Mouse (Mus musculus): ENCODE results near the gene Rbm10. TPM values are rescaled to one million over a fixed set of nuclear protein-coding genes. Genes with fewer than 3 reads are reported as not detected.

Gene Rbm10
- 10 to 100 TPM in 21 of 26 experiments, 1 to 10 TPM in 5; 4.6 to 36.6 (median 19.9) TPM for total RNA-seq (2018; cell fraction: chromatin; rRNA removed)
- total RNA-seq (2018; cell fraction: cytosol; rRNA removed) = 10 to 100 TPM in 25 of 26 experiments, 1 to 10 TPM in 1; 8.2 to 17.6 (median 15.6) TPM
- total RNA-seq (2018; cell fraction: nucleus; rRNA removed) = 10 to 100 TPM in 18 of 26 experiments, 1 to 10 TPM in 8; 6.0 to 28.9 (median 15.1) TPM
- polyA plus RNA-seq (2018) = 15.1 to 22.1 TPM (median 20.8 TPM) in 3 replicates

DNA sequence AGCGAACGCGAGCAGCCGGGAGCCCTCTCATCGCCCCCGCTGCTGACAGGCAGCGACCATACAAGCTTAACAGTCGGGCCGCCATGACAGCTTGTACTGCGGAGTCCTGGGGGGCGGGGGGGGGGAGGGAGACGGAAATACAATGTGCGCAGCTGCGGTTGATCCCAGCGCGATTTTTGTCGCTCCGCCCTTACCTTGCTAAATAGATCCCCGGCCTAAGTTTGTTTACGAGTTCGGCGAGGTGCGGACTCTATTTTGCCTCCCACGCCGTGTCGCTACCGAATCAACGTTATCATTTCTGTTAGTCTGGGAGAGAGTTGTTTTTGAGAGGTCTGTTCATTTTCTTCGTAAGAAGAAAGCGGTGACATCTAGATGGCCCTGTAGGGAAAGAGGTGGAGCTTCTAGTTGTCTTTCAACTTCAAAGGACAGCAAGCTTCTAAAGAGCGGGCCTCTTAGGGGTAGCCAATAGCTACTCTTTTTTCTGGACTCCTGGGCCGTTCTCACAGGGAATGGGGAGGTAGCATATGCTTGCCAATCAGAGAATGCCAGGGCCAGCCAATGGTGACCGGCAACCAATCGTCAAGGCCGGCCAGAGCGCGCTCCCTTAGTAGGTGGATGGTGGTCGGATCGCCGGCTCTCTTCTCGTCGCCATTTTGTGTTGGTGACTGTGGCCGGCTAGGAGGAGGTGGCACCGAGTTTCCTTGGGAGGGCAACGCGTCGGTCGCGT lies at the start of gene Rbm10, which contains the start of gene Ndufb11:
TSS of gene Rbm10 (plus strand) at position 328 of the 727 bp plus-strand sequence.
TSS of gene Ndufb11 (minus strand) at position 444 of the 727 bp plus-strand sequence.
- H3K79me2 ChIP-seq (ENCODE audit: inconsistent target) = peaks cover 59% of the 10 kb centered on the region
- no peaks in the 10 kb centered on the region for H3K36me3 ChIP-seq (ENCODE audit: inconsistent target)
- 24% methylated on average over 32 of the region's 49 CpGs for WGBS (ENCODE audit: missing documents)
- peak within 1 kb of the TSS; percentile 68 for H3K27ac ChIP-seq
- H3K4me3 ChIP-seq (ENCODE audit: inconsistent target) = peak within 1 kb of the TSS; percentile 66

DNA sequence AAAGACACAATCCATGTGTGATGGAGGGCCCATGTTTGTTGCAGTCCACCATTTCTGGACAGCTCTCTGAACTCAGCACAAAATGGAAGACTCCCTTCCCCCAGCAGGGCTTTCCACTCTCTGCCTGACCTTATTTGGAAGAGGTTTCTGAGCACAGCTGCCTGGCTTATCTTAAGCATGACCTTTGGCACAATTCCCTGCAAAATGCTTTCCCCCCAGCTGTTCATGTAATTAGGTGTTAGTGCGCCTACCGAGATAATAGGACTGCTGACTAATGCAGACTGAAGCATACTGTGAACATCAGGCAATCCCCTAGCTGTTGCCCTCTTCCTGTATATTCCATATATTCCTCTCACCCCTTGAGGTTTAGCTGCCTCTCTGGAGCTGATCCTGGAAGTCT lies 46.3 kb upstream of the Rbm10 start:
- Histone ChIP-seq H3K4me3 (ENCODE audit: inconsistent target) (no peak overlapping the region), H3K27ac (no peak overlapping the region), H3K36me3 (ENCODE audit: inconsistent target) (no peaks in the 10 kb centered on the region), H3K79me2 (ENCODE audit: inconsistent target) (no peaks in the 10 kb centered on the region)
- WGBS (ENCODE audit: missing documents) = 100% methylated on average over 2 of the region's 2 CpGs

DNA sequence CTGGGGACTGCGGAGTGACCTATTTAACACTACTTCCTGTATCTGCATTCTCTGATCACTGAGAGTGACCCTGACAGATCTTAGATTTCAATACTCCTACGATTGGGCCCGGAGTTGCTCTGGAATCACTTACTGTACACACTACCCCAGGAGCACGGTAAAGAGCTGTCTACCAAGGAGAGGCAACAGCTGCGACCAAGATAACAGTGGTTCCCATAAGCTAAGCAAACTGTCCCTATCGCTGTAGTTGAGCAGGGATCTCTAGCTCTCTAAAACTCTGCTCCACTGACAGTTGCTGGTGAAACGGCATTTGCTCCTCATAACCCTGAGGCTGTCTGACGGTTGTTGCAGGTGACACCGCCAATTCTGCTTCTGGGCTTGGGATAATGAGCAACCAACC lies 44.6 kb upstream of the Rbm10 start:
- H3K27ac ChIP-seq = no peak overlapping the region
- H3K36me3 ChIP-seq (ENCODE audit: inconsistent target) = no peaks in the 10 kb centered on the region
- H3K79me2 ChIP-seq (ENCODE audit: inconsistent target) = no peaks in the 10 kb centered on the region
- 91% methylated on average over 9 of the region's 9 CpGs for WGBS (ENCODE audit: missing documents)
- no peak overlapping the region for H3K4me3 ChIP-seq (ENCODE audit: inconsistent target)

DNA sequence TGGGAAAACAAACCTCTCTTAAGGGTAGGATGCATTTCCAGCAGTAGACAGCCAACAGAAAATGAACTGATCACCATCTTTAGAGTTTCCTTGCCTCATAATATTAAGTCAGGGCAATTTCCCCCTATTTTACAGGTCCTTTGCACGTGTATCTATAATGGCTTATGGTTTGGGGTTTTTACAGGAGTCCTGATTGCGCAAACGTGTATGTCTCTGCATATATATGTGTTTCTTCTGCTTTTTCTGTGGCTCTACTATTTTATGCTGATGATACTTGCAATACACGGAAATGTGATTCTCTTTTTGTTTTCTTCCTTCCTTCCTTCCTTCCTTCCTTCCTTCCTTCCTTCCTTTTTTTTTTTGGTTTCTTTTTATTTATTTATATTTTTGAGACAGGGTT lies 43.4 kb upstream of the Rbm10 start:
- H3K79me2 ChIP-seq (ENCODE audit: inconsistent target) = no peaks in the 10 kb centered on the region
- no peak overlapping the region for H3K27ac ChIP-seq
- 45% methylated on average over 2 of the region's 4 CpGs for WGBS (ENCODE audit: missing documents)
- H3K4me3 ChIP-seq (ENCODE audit: inconsistent target) = no peak overlapping the region
- no peaks in the 10 kb centered on the region for H3K36me3 ChIP-seq (ENCODE audit: inconsistent target)

DNA sequence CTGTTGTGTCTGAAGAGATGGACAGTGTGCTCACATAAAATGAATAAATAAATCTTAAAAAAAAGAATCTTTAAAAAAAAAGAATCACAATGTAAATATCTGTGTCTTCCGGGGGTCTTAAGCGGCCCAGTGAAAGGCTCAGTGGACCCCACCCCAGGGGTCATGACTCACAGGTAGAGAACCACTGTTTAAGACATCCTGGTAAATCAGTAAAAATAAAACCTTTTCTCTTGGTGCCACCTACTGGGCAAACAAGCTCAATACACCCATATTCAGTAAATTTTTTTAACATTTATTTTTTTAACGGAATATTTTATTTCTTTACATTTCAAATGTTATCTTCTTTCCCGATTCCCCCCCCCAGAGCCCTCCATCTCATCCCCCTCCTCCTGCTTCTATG lies 29.3 kb upstream of the Rbm10 start:
- Histone ChIP-seq H3K79me2 (ENCODE audit: inconsistent target) (no peaks in the 10 kb centered on the region), H3K4me3 (ENCODE audit: inconsistent target) (no peak overlapping the region), H3K36me3 (ENCODE audit: inconsistent target) (no peaks in the 10 kb centered on the region), H3K27ac (no peak overlapping the region)
- WGBS (ENCODE audit: missing documents) = 24% methylated on average over 2 of the region's 4 CpGs

DNA sequence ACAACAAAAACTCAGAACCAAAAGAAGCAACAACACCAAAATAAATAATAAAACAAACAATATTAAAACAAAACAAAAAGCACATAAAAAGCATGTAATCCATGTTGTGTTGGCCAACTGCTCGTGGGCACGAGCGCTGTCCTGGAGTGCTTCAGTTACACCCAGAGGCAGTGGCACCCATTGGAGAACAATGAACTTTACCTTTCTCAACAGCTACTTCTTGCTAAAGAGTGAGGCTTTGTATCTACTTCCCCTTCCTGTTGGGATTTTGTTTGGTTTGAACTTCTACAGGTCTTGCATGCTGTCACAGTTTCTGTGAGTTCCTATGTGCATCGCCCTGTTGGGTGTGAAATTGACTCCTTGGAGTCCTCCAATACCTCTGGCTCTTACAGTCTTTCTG lies 8.8 kb upstream of the Rbm10 start:
- no peaks in the 10 kb centered on the region for H3K36me3 ChIP-seq (ENCODE audit: inconsistent target)
- H3K4me3 ChIP-seq (ENCODE audit: inconsistent target) = no peak overlapping the region

DNA sequence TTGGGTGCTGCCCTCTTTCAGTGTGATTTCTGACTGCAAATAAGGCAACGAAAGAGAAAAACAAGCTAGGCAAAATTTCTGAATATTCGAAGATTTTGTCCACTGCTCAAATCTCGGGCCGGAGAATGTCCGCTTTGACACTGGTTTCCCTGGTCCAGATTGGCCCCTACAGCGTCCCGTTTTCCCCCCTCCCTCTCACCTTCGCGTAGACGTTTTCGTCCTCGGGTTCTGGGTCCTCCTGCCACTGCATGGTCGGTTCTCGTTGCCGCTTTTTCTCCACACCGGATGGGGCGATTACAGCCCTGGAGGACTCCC lies 485 bp upstream of the Rbm10 start:
- H3K36me3 ChIP-seq (ENCODE audit: inconsistent target) = no peaks in the 10 kb centered on the region
- peak overlapping the region; percentile 66 for H3K4me3 ChIP-seq (ENCODE audit: inconsistent target)
- H3K27ac ChIP-seq = peak overlapping the region; percentile 68
- peaks cover 55% of the 10 kb centered on the region for H3K79me2 ChIP-seq (ENCODE audit: inconsistent target)
- WGBS (ENCODE audit: missing documents) = 16% methylated on average over 12 of the region's 17 CpGs

More for the DNA sequence above, 8.8 kb upstream of the Rbm10 start:
- H3K27ac ChIP-seq = no peak overlapping the region
- no peaks in the 10 kb centered on the region for H3K79me2 ChIP-seq (ENCODE audit: inconsistent target)
- WGBS (ENCODE audit: missing documents) = 74% methylated on average over 4 of the region's 4 CpGs

DNA sequence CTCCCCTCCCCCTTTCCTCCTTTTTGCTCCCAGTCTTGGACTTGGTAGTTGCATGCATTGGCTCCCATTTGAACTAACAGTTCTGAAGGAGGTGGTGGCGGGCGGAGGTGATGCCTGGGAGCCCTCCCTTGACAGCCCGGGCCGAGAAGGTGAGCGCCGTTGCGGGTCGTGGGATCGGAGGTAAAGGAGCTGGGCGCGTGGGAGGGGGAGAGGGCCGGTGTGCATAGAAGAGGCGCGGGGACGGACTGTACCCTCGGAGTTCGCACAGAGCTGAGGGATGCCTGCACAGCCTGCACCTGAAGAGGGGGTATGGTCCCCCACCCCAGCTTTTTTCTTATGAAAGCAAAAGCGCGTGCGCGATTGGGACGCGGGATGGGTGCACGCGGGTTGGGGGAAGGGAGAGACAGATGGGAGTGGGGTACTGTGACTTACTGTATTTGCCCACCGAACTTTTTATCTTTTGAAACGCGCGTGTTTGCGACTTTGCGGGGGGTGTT lies 648 bp downstream of the Rbm10 start:
- Histone ChIP-seq H3K4me3 (ENCODE audit: inconsistent target) (peak overlapping the region; percentile 66), H3K79me2 (ENCODE audit: inconsistent target) (peaks cover 65% of the 10 kb centered on the region), H3K27ac (peak overlapping the region; percentile 68), H3K36me3 (ENCODE audit: inconsistent target) (no peaks in the 10 kb centered on the region)
- 25% methylated on average over 29 of the region's 31 CpGs for WGBS (ENCODE audit: missing documents)

DNA sequence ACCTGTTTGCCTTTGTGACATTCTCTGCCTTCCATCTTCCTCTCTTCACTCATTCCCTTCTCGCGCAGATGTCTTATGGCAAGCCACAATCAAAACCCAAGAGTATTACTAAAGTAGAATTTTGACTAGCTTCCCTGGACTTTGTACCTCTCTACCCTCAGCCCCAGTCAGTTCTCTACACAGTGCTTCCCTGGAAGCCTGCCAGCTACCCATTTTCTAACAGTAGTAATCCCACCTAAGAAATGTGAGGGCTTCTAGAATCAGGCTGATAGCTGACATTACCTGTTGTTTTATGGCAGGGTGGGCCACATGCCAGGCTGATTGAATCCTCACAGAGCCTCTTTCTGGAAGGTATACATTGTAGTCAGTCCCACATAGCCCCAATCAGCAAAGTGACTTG lies 20.8 kb downstream of the Rbm10 start:
- Histone ChIP-seq H3K4me3 (ENCODE audit: inconsistent target) (no peak overlapping the region), H3K27ac (no peak overlapping the region), H3K36me3 (ENCODE audit: inconsistent target) (no peaks in the 10 kb centered on the region), H3K79me2 (ENCODE audit: inconsistent target) (no peaks in the 10 kb centered on the region)
- 95% methylated on average over 2 of the region's 2 CpGs for WGBS (ENCODE audit: missing documents)

DNA sequence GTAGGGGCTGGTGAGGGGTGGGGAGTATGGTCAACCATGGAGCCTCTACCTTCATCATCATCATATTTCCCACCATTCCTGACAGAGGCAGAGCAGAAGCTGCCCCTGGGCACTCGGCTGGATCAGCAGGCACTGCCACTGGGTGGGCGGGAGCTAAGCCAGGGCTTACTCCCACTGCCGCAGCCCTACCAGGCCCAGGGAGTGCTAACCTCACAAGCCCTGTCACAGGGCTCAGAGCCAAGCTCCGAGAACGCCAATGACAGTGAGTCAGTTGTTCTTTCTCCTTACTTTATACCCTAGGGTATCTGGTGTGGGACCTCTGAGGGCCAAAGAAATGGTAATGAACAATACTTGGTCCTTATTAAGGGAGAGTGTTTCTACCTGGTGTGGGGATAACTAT lies 27.5 kb downstream of the Rbm10 start:
- Histone ChIP-seq H3K27ac (no peak overlapping the region), H3K79me2 (ENCODE audit: inconsistent target) (no peaks in the 10 kb centered on the region), H3K36me3 (ENCODE audit: inconsistent target) (no peaks in the 10 kb centered on the region), H3K4me3 (ENCODE audit: inconsistent target) (no peak overlapping the region)
- WGBS (ENCODE audit: missing documents) = 97% methylated on average over 3 of the region's 5 CpGs

DNA sequence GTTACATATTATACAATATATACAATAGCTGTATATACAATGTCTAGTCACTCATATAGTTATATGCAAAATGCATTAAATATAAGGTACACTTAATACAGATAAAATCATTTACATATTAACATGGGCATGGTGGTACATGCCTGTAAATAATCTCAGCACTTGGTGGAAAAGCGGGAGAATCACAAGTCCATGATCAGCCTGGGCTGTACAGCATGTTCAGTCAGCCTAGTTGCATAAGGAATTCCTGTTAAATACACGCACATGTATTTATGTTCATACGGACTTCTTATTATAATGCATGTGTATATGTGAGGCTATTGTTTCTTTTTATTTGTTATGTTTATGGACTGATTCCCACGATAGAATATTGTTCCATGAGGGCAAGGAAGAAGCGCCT lies 40.3 kb downstream of the Rbm10 start:
- WGBS (ENCODE audit: missing documents) = 20% methylated on average over 4 of the region's 5 CpGs
- no peak overlapping the region for H3K27ac ChIP-seq
- H3K79me2 ChIP-seq (ENCODE audit: inconsistent target) = no peaks in the 10 kb centered on the region
- H3K36me3 ChIP-seq (ENCODE audit: inconsistent target) = no peaks in the 10 kb centered on the region
- peak overlapping the region; percentile 51 for H3K4me3 ChIP-seq (ENCODE audit: inconsistent target)

DNA sequence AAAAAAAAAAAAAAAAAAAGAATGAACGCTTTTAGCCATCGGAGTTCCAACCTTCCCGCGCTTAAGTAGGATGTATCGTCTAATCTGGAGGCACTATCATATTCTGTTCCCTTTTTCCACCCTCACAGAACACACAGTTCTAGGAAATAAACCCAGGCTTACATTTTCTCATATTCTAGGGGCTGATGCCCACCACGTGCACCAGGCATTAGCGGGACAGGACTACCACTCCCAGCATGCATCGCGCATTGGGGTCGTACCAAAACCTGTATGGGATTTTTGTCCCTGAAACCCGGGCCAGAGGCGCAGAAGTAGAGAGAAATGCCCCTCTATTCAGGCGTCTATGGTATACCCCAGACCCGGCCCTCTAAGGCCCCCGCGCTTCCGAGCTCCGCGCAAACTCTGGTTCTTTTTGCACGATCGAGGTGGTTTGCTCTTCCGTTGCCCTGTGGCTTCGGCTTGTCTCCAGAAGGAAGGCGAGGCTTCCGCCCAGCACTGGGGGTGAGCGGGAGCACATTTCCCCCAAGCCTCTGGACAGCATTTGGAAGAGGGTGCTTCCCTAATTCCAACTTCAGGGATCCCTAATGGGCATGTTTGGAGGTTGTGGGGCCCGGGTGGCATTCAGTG lies 40.8 kb downstream of the Rbm10 start, which contains the start of gene Uba1:
TSS of gene Uba1 (plus strand) at position 301 of the 627 bp plus-strand sequence.
- H3K27ac ChIP-seq = peak within 1 kb of the TSS; percentile 65
- WGBS (ENCODE audit: missing documents) = 19% methylated on average over 19 of the region's 27 CpGs
- peak within 1 kb of the TSS; percentile 51 for H3K4me3 ChIP-seq (ENCODE audit: inconsistent target)
- peaks cover 5% of the 10 kb centered on the region for H3K79me2 ChIP-seq (ENCODE audit: inconsistent target)
- H3K36me3 ChIP-seq (ENCODE audit: inconsistent target) = no peaks in the 10 kb centered on the region

DNA sequence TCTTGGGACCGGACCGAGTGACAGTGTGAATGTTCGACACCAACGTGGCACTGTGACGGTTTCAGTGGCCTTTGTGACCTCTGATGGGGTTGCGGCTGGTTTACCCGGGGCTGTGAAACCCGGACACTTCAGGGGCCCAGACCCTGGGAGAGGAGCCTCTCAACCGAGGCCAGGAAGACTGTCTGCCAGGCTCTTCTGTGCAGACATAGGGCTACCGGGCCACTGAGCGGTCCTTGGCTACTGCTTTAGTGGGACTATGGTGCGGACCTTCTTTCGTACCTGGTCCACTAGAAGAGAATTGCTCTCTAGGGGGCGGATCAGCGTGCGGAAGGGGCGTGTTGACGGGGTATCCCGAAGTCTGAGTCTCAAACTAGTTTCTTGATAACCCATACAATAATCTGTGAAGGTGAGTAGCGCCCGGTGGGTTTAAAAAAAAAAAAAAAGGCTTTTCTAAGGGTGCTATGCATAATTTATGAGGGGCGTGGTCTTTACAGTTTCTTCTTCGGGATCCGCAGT lies 41.6 kb downstream of the Rbm10 start:
- Histone ChIP-seq H3K36me3 (ENCODE audit: inconsistent target) (no peaks in the 10 kb centered on the region), H3K4me3 (ENCODE audit: inconsistent target) (peak overlapping the region; percentile 51), H3K79me2 (ENCODE audit: inconsistent target) (peaks cover 13% of the 10 kb centered on the region), H3K27ac (peak overlapping the region; percentile 65)
- WGBS (ENCODE audit: missing documents) = 18% methylated on average over 24 of the region's 24 CpGs

DNA sequence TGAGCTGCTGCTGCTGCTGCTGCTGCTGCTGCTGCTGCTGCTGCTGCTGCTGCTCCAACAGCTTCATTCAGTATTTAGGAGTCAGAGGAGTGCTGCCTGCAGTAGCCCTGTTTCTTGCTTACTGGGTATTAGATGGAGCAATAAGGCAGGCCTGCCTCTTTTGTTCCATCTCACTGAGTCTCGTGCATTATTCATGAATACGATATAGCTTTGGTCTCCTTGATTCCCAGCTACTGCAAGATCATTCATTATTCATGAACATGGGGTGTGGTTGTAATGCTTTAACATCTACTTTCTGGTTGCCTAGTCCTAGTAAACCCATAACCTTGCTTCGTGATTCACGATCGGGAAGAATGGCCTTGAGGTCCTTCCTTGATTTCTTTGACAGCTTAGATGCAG lies 45.0 kb downstream of the Rbm10 start:
- Histone ChIP-seq H3K79me2 (ENCODE audit: inconsistent target) (peaks cover 46% of the 10 kb centered on the region), H3K36me3 (ENCODE audit: inconsistent target) (no peaks in the 10 kb centered on the region), H3K4me3 (ENCODE audit: inconsistent target) (no peak overlapping the region), H3K27ac (no peak overlapping the region)
- 47% methylated on average over 5 of the region's 5 CpGs for WGBS (ENCODE audit: missing documents)
